Mouse (Mus musculus) megakaryocyte-erythroid progenitor cell, adult 5-6 weeks (primary cell): ENCODE results near the gene Catsper4. TPM values are rescaled to one million over a fixed set of nuclear protein-coding genes. Genes with fewer than 3 reads are reported as not detected.

Experiments
- ATAC-seq: replicated peaks from 2 replicates; pipeline ENCODE4 v1.8.0; 2016; ENCODE audit warnings: mild to moderate bottlenecking, inconsistent platforms; ENCODE audit not compliant: severe bottlenecking, poor library complexity, low FRiP score, low TSS enrichment
- total RNA-seq, 2 experiments: library from RNA; stranded (forward) in 1 of 2; stranded (reverse) in 1 of 2; fragments of 200-1000, 215-1000 nt in 1 of 2; fragments of >200 nt in 1 of 2; fragmentation: Nextera tagmentation in 1 of 2; gene quantifications; 2 replicates each; pipeline ENCODE4 v1.2.3; 2014 to 2017

The Catsper4 gene
- total RNA-seq, 2 experiments from 2014 or later = not detected

GRCm38 (mm10) chr4:134251241-134252130 lies 24.3 kb upstream of the Catsper4 start:
- ATAC-seq = peak; percentile 34

DNA sequence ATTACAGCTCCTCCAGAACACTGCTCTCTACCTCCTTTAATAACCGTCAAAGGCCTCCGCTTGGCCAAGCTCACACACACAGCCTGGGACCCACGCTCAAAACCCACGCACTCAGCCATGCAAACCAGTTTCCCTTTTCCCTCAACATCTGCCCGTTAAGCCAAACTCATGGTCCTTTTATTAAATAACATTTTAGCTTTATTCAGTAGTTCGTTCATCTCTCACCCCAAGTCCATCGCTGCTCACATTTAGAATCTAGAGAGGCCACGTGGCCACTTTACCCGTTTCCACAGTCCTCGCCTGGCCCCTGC lies 23.7 kb upstream of the Catsper4 start:
- ATAC-seq = no peak

- ATAC-seq = no peak
These were observed 23.1 kb upstream of the Catsper4 start for GRCm38 (mm10) chr4:134250116-134250929.

- 0 out of 2 replicates have a peak, but pooled peaks have one; percentile 28 for ATAC-seq
These were observed 22.5 kb upstream of the Catsper4 start for GRCm38 (mm10) chr4:134249651-134250050.

- ATAC-seq = no peak
These were observed 19.6 kb upstream of the Catsper4 start, which contains the start of gene Gm30191 for GRCm38 (mm10) chr4:134246719-134247258. Gene Gm30191, plus strand, starts transcription at chr4:134246935.

- ATAC-seq = no peak
These were observed 19.1 kb upstream of the Catsper4 start for GRCm38 (mm10) chr4:134246256-134246655.

- ATAC-seq = peak; percentile 84
These were observed 18.1 kb upstream of the Catsper4 start, which contains the start of gene Zfp593 for GRCm38 (mm10) chr4:134245148-134245843. Gene Zfp593, minus strand, starts transcription at chr4:134245592.

- ATAC-seq = no peak
These were observed 16.5 kb upstream of the Catsper4 start, which contains the start of gene E130218I03Rik for GRCm38 (mm10) chr4:134243516-134244250. Gene E130218I03Rik, plus strand, starts transcription at chr4:134243662.

- ATAC-seq = 0 out of 2 replicates have a peak, but pooled peaks have one; percentile 18
These were observed 11.5 kb upstream of the Catsper4 start for GRCm38 (mm10) chr4:134238686-134239085.

- ATAC-seq = no peak
These were observed 11.1 kb upstream of the Catsper4 start, which contains the start of gene Cnksr1 for GRCm38 (mm10) chr4:134238279-134238651. Gene Cnksr1, minus strand, starts transcription at chr4:134238399.

- 0 out of 2 replicates have a peak, but pooled peaks have one; percentile 7 for ATAC-seq
These were observed 10.5 kb upstream of the Catsper4 start for GRCm38 (mm10) chr4:134237582-134238278.

- no peak for ATAC-seq
These were observed 7.7 kb upstream of the Catsper4 start for GRCm38 (mm10) chr4:134234876-134235275.

- no peak for ATAC-seq
These were observed 3.2 kb upstream of the Catsper4 start for GRCm38 (mm10) chr4:134230431-134230830.

DNA sequence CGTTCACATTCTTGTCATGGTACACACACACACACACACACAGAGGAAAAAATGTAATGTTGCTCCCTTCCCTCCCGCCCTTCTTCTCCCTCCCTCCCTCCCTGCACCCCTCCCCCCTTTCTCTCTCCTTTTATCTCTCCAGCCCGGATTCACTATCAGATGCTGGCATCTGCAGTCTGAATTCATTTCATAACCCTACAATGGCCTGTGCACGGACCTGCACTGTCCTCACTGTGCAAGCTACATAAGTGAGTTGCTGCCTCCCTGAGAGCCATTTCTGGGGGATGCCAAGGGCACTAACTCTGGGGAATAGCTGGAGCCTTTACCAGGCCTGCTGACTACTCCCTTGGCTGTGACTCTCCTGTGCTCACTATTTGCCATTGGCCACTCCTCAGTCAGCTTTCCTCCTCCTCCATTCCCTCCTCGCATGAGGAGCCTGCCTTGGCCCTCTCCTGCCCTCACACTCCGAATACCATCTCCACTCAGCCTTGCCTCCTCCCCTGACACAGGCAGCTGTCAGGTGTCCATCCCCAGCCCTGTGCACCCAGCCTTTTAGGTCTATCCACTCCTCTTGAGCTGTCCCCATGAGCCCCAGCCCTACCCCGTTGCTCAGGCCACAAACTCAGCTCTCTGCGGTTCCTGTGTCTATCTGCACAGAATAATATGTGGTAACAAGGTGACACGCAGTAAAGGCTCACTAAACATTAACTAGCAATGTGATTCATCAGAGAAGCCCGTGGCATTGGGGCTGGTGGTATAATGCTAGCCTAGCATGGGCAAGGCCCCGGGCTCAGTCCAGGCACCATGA lies 4.2 kb downstream of the Catsper4 start:
- no peak for ATAC-seq

GRCm38 (mm10) chr4:134206488-134207053 lies 20.6 kb downstream of the Catsper4 start:
- no peak for ATAC-seq

DNA sequence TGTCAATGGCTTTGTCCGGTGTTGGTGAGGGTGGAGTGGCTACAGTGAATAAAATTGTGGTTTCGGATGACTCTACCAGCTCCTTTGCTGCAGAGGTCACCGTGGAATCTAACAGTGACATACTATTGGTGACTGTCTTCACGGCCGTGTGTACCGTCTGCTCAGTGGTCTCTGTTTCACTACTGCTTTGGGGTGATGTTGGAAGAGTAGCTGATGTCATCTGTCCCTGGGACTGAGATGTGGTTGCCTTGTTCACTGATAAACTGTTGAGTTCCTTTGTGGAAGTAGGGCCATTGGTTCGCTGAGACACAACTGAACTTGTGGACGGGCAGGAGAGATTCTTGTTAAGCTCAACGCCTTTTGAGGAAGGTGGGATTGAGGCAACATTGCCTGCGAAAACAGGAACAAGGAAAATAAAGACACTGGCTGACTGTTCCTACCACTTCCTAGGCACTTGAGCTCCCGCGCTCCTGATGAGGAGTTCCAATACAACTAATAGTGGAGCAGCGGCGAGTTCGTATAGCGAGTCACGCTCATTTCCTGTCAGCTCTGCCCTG lies 23.8 kb downstream of the Catsper4 start:
- ATAC-seq = no peak

- ATAC-seq = no peak
These were observed 24.3 kb downstream of the Catsper4 start, which contains the start of gene Gm7534 for GRCm38 (mm10) chr4:134202904-134203303. Gene Gm7534, minus strand, starts transcription at chr4:134203004.
